Mouse (Mus musculus) midbrain, postnatal 0 days (tissue): ENCODE measurements at regions not wholly inside any gene's neighbourhood (a gene's known extent, or its start where the extent isn't known, plus 50 kb on each side); places are given as distances from the start of the nearest gene placed in this dataset.

Experiments used
- ATAC-seq: fragments of 200-750 bp; cut with Nextera tagmentation; 2 replicates; pipeline ENCODE4 v1.8.0; 2017; ENCODE audit warnings: moderate number of reproducible peaks, mild to moderate bottlenecking, moderate TSS enrichment, moderate library complexity; ENCODE audit not compliant: low FRiP score
- DNase-seq: peaks from one replicate; pipeline ENCODE4 v3.0.0-alpha.2; 2015; ENCODE audit warnings: low spot score
- H3K27ac ChIP-seq: fragments of 300-500 bp; sonication (generic); 2 replicates; pipeline ENCODE4 v1.5.1; 2014; ENCODE audit warnings: low read depth, mild to moderate bottlenecking, low read length, mixed read lengths
- H3K27me3 ChIP-seq: fragments of 300-500 bp; sonication (generic); 2 replicates; pipeline ENCODE4 v1.6.1; 2014; ENCODE audit warnings: low read length, control low read depth, mixed read lengths; ENCODE audit not compliant: insufficient read depth
- H3K36me3 ChIP-seq: fragments of 300-500 bp; sonication (generic); 2 replicates; pipeline ENCODE4 v1.6.1; 2014; ENCODE audit warnings: low read length, control low read depth, mixed read lengths; ENCODE audit not compliant: insufficient read depth
- H3K4me1 ChIP-seq: fragments of 300-500 bp; sonication (generic); 2 replicates; pipeline ENCODE4 v1.6.1; 2014; ENCODE audit warnings: mild to moderate bottlenecking, control low read depth, antibody characterized with exemption, low read length, mixed read lengths; ENCODE audit not compliant: insufficient read depth
- H3K4me2 ChIP-seq: fragments of 300-500 bp; sonication (generic); 2 replicates; pipeline ENCODE4 v1.6.1; 2014; ENCODE audit warnings: low read depth, mild to moderate bottlenecking, low read length, mixed read lengths; ENCODE audit not compliant: poor library complexity, severe bottlenecking
- H3K4me3 ChIP-seq: fragments of 300-500 bp; sonication (generic); 2 replicates; pipeline ENCODE4 v1.5.1; 2014; ENCODE audit warnings: low read depth, mild to moderate bottlenecking, low read length, moderate library complexity
- H3K9ac ChIP-seq: fragments of 300-500 bp; sonication (generic); replicated peaks from 2 replicates; pipeline ENCODE4 v1.6.1; 2014; ENCODE audit warnings: mild to moderate bottlenecking, low read length, moderate library complexity, mixed read lengths; ENCODE audit not compliant: poor library complexity, severe bottlenecking
- H3K9me3 ChIP-seq: fragments of 300-500 bp; sonication (generic); 2 replicates; pipeline ENCODE4 v1.6.1; 2016; ENCODE audit warnings: low read length, control low read depth
- CTCF ChIP-seq: IDR thresholded peaks from 2 replicates; pipeline ENCODE4 v1.5.1; 2016; ENCODE audit warnings: antibody characterized with exemption, mild to moderate bottlenecking
- WGBS: fragments of 180-500 bp; shearing (Covaris S2); extraction: QIAGEN DNeasy Blood & Tissue Kit; methylation state at CpG from one replicate; pipeline ENCODE4 v1.1.7; 2014; 5-methylcytosine and 5-hydroxymethylcytosine counted together

GRCm38 (mm10) chr15:62513462-62513861 lies 1331.5 kb downstream of the Gsdmc2 start:
- no peaks in the 10 kb centered on the region for H3K36me3 ChIP-seq
- no peak for TF ChIP-seq CTCF
- DNase-seq: no peak
- H3K4me2 ChIP-seq: no peak overlapping the region
- ATAC-seq: no peak
- no peaks in the 10 kb centered on the region for H3K9me3 ChIP-seq
- no peaks in the 10 kb centered on the region for H3K27me3 ChIP-seq
- WGBS: 82% methylated on average over 1 of the region's 1 CpGs
- no peak overlapping the region for H3K27ac ChIP-seq
- no peaks in the 10 kb centered on the region for H3K4me1 ChIP-seq
- no peak overlapping the region for H3K4me3 ChIP-seq
- no peak overlapping the region for H3K9ac ChIP-seq

DNA sequence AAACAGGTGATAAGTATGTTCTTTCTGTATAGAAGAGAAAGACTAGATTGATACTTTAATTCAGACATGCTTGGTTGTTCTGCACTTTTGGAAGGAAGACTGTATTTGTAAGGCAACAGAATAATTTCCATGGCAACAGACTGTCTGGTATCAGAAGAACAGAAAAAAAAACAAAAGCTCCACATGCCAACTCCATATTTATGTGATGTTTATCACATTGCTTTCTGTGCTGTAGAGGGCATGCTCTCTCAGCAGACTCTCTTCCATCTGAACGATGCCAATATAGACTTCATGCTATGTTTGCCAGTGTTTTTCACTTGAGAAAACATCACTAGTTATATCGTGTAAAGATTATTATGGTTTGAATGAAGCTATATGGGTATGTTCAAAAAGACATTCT lies 1333.5 kb downstream of the Gsdmc2 start:
- Histone ChIP-seq H3K27me3 (no peaks in the 10 kb centered on the region), H3K9ac (no peak overlapping the region), H3K27ac (no peak overlapping the region), H3K4me1 (no peaks in the 10 kb centered on the region), H3K4me3 (no peak overlapping the region), H3K4me2 (no peak overlapping the region), H3K36me3 (no peaks in the 10 kb centered on the region), H3K9me3 (no peaks in the 10 kb centered on the region)
- WGBS: 66% methylated on average over 2 of the region's 2 CpGs
- peak; percentile 51 for DNase-seq
- TF ChIP-seq CTCF: peak; percentile 24; the same call in 1 of the 2 replicates
- ATAC-seq: no peak

- no peaks in the 10 kb centered on the region for H3K9me3 ChIP-seq
- no peak overlapping the region for H3K4me3 ChIP-seq
- H3K27me3 ChIP-seq: no peaks in the 10 kb centered on the region
- no peak overlapping the region for H3K27ac ChIP-seq
- H3K9ac ChIP-seq: no peak overlapping the region
- H3K36me3 ChIP-seq: no peaks in the 10 kb centered on the region
- no peak for TF ChIP-seq CTCF
- no peaks in the 10 kb centered on the region for H3K4me1 ChIP-seq
- DNase-seq (peak; percentile 15), ATAC-seq (no peak)
- WGBS: 72% methylated on average over 3 of the region's 3 CpGs
- H3K4me2 ChIP-seq: no peak overlapping the region
Observed at GRCm38 (mm10) chr15:62503866-62504265, 1341.1 kb downstream of the Gsdmc2 start.

GRCm38 (mm10) chr15:62500966-62501365 lies 1344.0 kb downstream of the Gsdmc2 start:
- Histone ChIP-seq H3K36me3 (no peaks in the 10 kb centered on the region), H3K4me2 (no peak overlapping the region), H3K4me1 (peaks cover 4% of the 10 kb centered on the region; the same call in 1 of the 2 replicates), H3K27ac (no peak overlapping the region), H3K27me3 (no peaks in the 10 kb centered on the region), H3K9ac (no peak overlapping the region), H3K9me3 (no peaks in the 10 kb centered on the region), H3K4me3 (no peak overlapping the region)
- no peak for TF ChIP-seq CTCF
- WGBS: 79% methylated on average over 4 of the region's 4 CpGs
- ATAC-seq: no peak
- DNase-seq: no peak

- H3K4me1 ChIP-seq: peaks cover 4% of the 10 kb centered on the region; the same call in 1 of the 2 replicates
- H3K9me3 ChIP-seq: no peaks in the 10 kb centered on the region
- ATAC-seq: no peak
- H3K4me3 ChIP-seq: no peak overlapping the region
- WGBS: 78% methylated on average over 2 of the region's 2 CpGs
- H3K27me3 ChIP-seq: no peaks in the 10 kb centered on the region
- DNase-seq: no peak
- TF ChIP-seq CTCF: no peak
- H3K36me3 ChIP-seq: no peaks in the 10 kb centered on the region
- no peak overlapping the region for H3K4me2 ChIP-seq
- H3K27ac ChIP-seq: no peak overlapping the region
- H3K9ac ChIP-seq: no peak overlapping the region
Observed at GRCm38 (mm10) chr15:62500522-62500921, 1344.5 kb downstream of the Gsdmc2 start.

- no peak overlapping the region for H3K9ac ChIP-seq
- H3K4me1 ChIP-seq: peaks cover 4% of the 10 kb centered on the region; the same call in 1 of the 2 replicates
- no peaks in the 10 kb centered on the region for H3K27me3 ChIP-seq
- peak; percentile 41; the same call in 1 of the 2 replicates for ATAC-seq
- no peak for TF ChIP-seq CTCF
- no peak overlapping the region for H3K4me3 ChIP-seq
- 9% methylated on average over 4 of the region's 4 CpGs for WGBS
- H3K27ac ChIP-seq: no peak overlapping the region
- no peaks in the 10 kb centered on the region for H3K9me3 ChIP-seq
- peak; percentile 70 for DNase-seq
- H3K4me2 ChIP-seq: no peak overlapping the region
- no peaks in the 10 kb centered on the region for H3K36me3 ChIP-seq
Observed at GRCm38 (mm10) chr15:62496193-62496592, 1348.8 kb downstream of the Gsdmc2 start.
